Mouse (Mus musculus): ENCODE measurements around the gene Chd3. TPM values are rescaled to one million over a fixed set of nuclear protein-coding genes. Genes with fewer than 3 reads are reported as not detected.
"Not testable (repeated sequence)": the region's sequence is repeated elsewhere in the genome, so short reads cannot be mapped to it uniquely, and the experiment has no call there.

Gene Chd3
- polyA plus RNA-seq, 1 experiment from 2014 or later: 53.0 TPM

- WGBS: 94% methylated on average over 6 of the region's 6 CpGs
- Histone ChIP-seq H3K4me1 (replicated peaks; ENCODE audit: control insufficient read depth, insufficient read depth, low read length) (peaks cover 17% of the 10 kb centered on the region), H3K36me3 (ENCODE audit: control insufficient read depth, insufficient read depth, low read length) (no peaks in the 10 kb centered on the region; the same call in 1 of the 2 replicates), H3K4me3 (ENCODE audit: low read depth, low read length) (no peak overlapping the region), H3K9me3 (ENCODE audit: control insufficient read depth, low read length) (no peaks in the 10 kb centered on the region), H3K9ac (ENCODE audit: low read length) (no peak overlapping the region; the same call in 1 of the 2 replicates), H3K27ac (ENCODE audit: low read depth, low read length) (no peak overlapping the region), H3K27me3 (ENCODE audit: control insufficient read depth, insufficient read depth, low read length) (peaks cover 1% of the 10 kb centered on the region; the same call in 1 of the 2 replicates), H3K4me2 (ENCODE audit: low read depth, low read length, severe bottlenecking) (peak overlapping the region; percentile 87; the same call in 1 of the 2 replicates)
- DNase-seq (ENCODE audit: low spot score) (no peak), ATAC-seq (replicated peaks; ENCODE audit: low FRiP score) (no peak)
These were observed 47.6 kb downstream of the Chd3 start for GRCm38 (mm10) chr11:69321580-69321979.

DNA sequence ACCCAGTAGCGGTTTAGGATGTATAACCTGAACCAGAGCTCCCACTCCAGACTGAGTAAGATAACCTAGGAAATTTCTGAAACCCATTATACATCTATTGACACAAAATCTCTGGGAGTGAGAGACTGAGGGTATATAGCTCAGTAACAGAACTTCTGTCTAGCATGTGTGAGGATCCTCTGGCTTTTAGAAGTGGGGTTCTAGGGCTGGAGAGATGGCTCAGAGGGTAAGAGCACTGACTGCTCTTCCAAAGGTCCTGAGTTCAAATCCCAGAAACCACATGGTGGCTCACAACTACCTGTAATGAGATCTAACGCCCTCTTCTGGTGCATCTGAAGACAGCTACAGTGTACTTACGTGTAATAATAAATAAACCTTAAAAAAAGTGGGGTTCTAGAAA lies 51.2 kb downstream of the Chd3 start:
- 86% methylated on average over 3 of the region's 3 CpGs for WGBS
- DNase-seq (ENCODE audit: low spot score); H3K9me3 ChIP-seq (ENCODE audit: control insufficient read depth, low read length): not testable (repeated sequence)

GRCm38 (mm10) chr11:69316361-69316760 lies 52.8 kb downstream of the Chd3 start:
- ATAC-seq (replicated peaks; ENCODE audit: low FRiP score): no peak
- H3K4me2 ChIP-seq (ENCODE audit: low read depth, low read length, severe bottlenecking): no peak overlapping the region

More for the DNA sequence above, 51.2 kb downstream of the Chd3 start:
- not testable (repeated sequence) for H3K36me3 ChIP-seq (ENCODE audit: control insufficient read depth, insufficient read depth, low read length); H3K27ac ChIP-seq (ENCODE audit: low read depth, low read length); H3K4me3 ChIP-seq (ENCODE audit: low read depth, low read length); H3K27me3 ChIP-seq (ENCODE audit: control insufficient read depth, insufficient read depth, low read length); ATAC-seq (replicated peaks; ENCODE audit: low FRiP score); H3K4me2 ChIP-seq (ENCODE audit: low read depth, low read length, severe bottlenecking); H3K4me1 ChIP-seq (replicated peaks; ENCODE audit: control insufficient read depth, insufficient read depth, low read length); H3K9ac ChIP-seq (ENCODE audit: low read length)

DNA sequence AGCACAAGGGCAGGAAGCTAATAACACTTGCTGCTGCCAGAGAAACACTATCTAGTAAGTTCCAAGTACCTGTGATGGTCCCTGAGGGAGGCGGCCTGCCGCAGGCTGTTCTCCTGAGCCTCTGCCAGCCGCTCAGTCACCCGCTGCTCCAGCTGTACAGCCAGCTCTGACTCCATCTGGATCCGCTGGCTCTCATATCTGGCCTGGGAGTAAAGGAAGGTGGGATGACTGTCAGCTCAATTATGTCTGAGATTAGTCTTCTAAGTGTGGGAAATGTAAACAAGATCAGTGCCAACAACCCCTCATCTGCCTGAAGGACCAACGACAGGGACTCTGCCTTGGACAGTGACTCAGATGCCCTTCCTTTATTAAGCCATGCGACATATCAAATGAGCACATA lies 57.9 kb downstream of the Chd3 start:
- no peak overlapping the region for H3K27ac ChIP-seq (ENCODE audit: low read depth, low read length)

More at GRCm38 (mm10) chr11:69316361-69316760, 52.8 kb downstream of the Chd3 start:
- no peaks in the 10 kb centered on the region for H3K27me3 ChIP-seq (ENCODE audit: control insufficient read depth, insufficient read depth, low read length)
- DNase-seq (ENCODE audit: low spot score): no peak
- H3K27ac ChIP-seq (ENCODE audit: low read depth, low read length): no peak overlapping the region
- 98% methylated on average over 6 of the region's 6 CpGs for WGBS
- peaks cover 3% of the 10 kb centered on the region; the same call in 1 of the 2 replicates for H3K36me3 ChIP-seq (ENCODE audit: control insufficient read depth, insufficient read depth, low read length)
- H3K4me3 ChIP-seq (ENCODE audit: low read depth, low read length): no peak overlapping the region
- no peak overlapping the region for H3K9ac ChIP-seq (ENCODE audit: low read length)
- no peaks in the 10 kb centered on the region for H3K9me3 ChIP-seq (ENCODE audit: control insufficient read depth, low read length)
- no peaks in the 10 kb centered on the region for H3K4me1 ChIP-seq (replicated peaks; ENCODE audit: control insufficient read depth, insufficient read depth, low read length)

DNA sequence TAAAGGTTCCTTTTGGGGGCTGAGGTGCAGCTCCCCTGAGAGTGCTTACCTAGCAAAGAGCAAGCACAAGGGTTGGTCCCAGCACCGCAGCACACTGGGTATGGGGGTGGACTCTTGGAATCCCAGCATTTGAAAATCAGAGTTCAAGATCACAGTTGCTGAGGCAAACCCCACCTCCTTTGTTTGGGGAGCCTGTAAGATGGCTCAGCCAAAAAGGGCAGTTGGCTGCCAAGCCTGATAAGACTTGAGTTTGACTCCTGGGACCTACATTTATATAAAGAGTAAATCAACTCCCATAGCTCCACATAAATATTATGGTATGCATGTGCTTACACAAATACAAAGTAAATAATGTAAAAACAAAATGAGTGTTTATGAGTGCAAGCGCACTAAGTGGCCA lies 63.2 kb downstream of the Chd3 start:
- DNase-seq (ENCODE audit: low spot score): peak; percentile 36

More for the DNA sequence above, 57.9 kb downstream of the Chd3 start:
- no peak overlapping the region for H3K4me3 ChIP-seq (ENCODE audit: low read depth, low read length)
- peaks cover 17% of the 10 kb centered on the region for H3K36me3 ChIP-seq (ENCODE audit: control insufficient read depth, insufficient read depth, low read length)
- no peaks in the 10 kb centered on the region for H3K27me3 ChIP-seq (ENCODE audit: control insufficient read depth, insufficient read depth, low read length)
- DNase-seq (ENCODE audit: low spot score): no peak
- no peak for ATAC-seq (replicated peaks; ENCODE audit: low FRiP score)
- H3K9ac ChIP-seq (ENCODE audit: low read length): no peak overlapping the region
- H3K4me1 ChIP-seq (replicated peaks; ENCODE audit: control insufficient read depth, insufficient read depth, low read length): no peaks in the 10 kb centered on the region
- WGBS: 88% methylated on average over 7 of the region's 7 CpGs
- H3K9me3 ChIP-seq (ENCODE audit: control insufficient read depth, low read length): no peaks in the 10 kb centered on the region
- no peak overlapping the region for H3K4me2 ChIP-seq (ENCODE audit: low read depth, low read length, severe bottlenecking)

GRCm38 (mm10) chr11:69305291-69305690 lies 63.9 kb downstream of the Chd3 start:
- ATAC-seq (replicated peaks; ENCODE audit: low FRiP score): no peak
- Histone ChIP-seq H3K9me3 (ENCODE audit: control insufficient read depth, low read length) (no peaks in the 10 kb centered on the region), H3K4me2 (ENCODE audit: low read depth, low read length, severe bottlenecking) (no peak overlapping the region), H3K9ac (ENCODE audit: low read length) (no peak overlapping the region), H3K4me3 (ENCODE audit: low read depth, low read length) (no peak overlapping the region), H3K36me3 (ENCODE audit: control insufficient read depth, insufficient read depth, low read length) (peaks cover 17% of the 10 kb centered on the region), H3K4me1 (replicated peaks; ENCODE audit: control insufficient read depth, insufficient read depth, low read length) (no peaks in the 10 kb centered on the region), H3K27me3 (ENCODE audit: control insufficient read depth, insufficient read depth, low read length) (no peaks in the 10 kb centered on the region), H3K27ac (ENCODE audit: low read depth, low read length) (no peak overlapping the region)
- peak; percentile 10 for DNase-seq (ENCODE audit: low spot score)
- WGBS: 90% methylated on average over 9 of the region's 9 CpGs

More for the DNA sequence above, 63.2 kb downstream of the Chd3 start:
- H3K4me3 ChIP-seq (ENCODE audit: low read depth, low read length): no peak overlapping the region
- H3K9me3 ChIP-seq (ENCODE audit: control insufficient read depth, low read length): no peaks in the 10 kb centered on the region
- peaks cover 17% of the 10 kb centered on the region for H3K36me3 ChIP-seq (ENCODE audit: control insufficient read depth, insufficient read depth, low read length)
- no peaks in the 10 kb centered on the region for H3K27me3 ChIP-seq (ENCODE audit: control insufficient read depth, insufficient read depth, low read length)
- WGBS: 100% methylated on average over 2 of the region's 2 CpGs
- no peak overlapping the region for H3K27ac ChIP-seq (ENCODE audit: low read depth, low read length)
- no peaks in the 10 kb centered on the region for H3K4me1 ChIP-seq (replicated peaks; ENCODE audit: control insufficient read depth, insufficient read depth, low read length)
- no peak for ATAC-seq (replicated peaks; ENCODE audit: low FRiP score)
- no peak overlapping the region for H3K4me2 ChIP-seq (ENCODE audit: low read depth, low read length, severe bottlenecking)
- H3K9ac ChIP-seq (ENCODE audit: low read length): no peak overlapping the region

DNA sequence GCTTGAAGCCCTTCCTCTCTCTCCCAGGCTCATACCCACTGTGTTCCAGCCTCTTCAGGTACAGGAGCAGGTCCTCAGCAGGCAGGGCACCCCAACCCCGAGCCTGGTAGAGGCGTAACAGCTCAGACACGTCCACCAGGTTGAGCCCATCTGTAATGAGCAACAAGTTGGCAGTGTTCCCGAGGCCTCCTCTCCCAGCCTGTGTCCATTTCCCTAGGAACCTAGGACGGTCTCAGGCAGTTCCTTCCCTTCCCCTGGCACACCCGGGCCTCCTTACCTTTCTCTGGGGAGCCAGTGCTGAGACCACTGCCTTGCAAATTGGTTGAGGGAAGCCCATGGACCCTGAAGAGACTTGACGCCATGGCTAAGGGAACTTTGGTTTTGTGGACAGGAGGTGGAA lies 66.4 kb downstream of the Chd3 start:
- no peaks in the 10 kb centered on the region for H3K4me1 ChIP-seq (replicated peaks; ENCODE audit: control insufficient read depth, insufficient read depth, low read length)
- 89% methylated on average over 7 of the region's 7 CpGs for WGBS
- ATAC-seq (replicated peaks; ENCODE audit: low FRiP score) (no peak), DNase-seq (ENCODE audit: low spot score) (no peak)
- no peaks in the 10 kb centered on the region for H3K9me3 ChIP-seq (ENCODE audit: control insufficient read depth, low read length)
- peaks cover 11% of the 10 kb centered on the region for H3K36me3 ChIP-seq (ENCODE audit: control insufficient read depth, insufficient read depth, low read length)
- H3K27me3 ChIP-seq (ENCODE audit: control insufficient read depth, insufficient read depth, low read length): no peaks in the 10 kb centered on the region
- no peak overlapping the region for H3K4me2 ChIP-seq (ENCODE audit: low read depth, low read length, severe bottlenecking)
- no peak overlapping the region for H3K9ac ChIP-seq (ENCODE audit: low read length)
- no peak overlapping the region for H3K4me3 ChIP-seq (ENCODE audit: low read depth, low read length)
- H3K27ac ChIP-seq (ENCODE audit: low read depth, low read length): no peak overlapping the region

- WGBS: 68% methylated on average over 7 of the region's 7 CpGs
- H3K36me3 ChIP-seq (ENCODE audit: control insufficient read depth, insufficient read depth, low read length): peaks cover 3% of the 10 kb centered on the region; the same call in 1 of the 2 replicates
- ATAC-seq (replicated peaks; ENCODE audit: low FRiP score): no peak
These were observed 71.0 kb downstream of the Chd3 start for GRCm38 (mm10) chr11:69298231-69298630.

GRCm38 (mm10) chr11:69297799-69298198 lies 71.4 kb downstream of the Chd3 start:
- Histone ChIP-seq H3K27ac (ENCODE audit: low read depth, low read length) (no peak overlapping the region), H3K27me3 (ENCODE audit: control insufficient read depth, insufficient read depth, low read length) (no peaks in the 10 kb centered on the region), H3K4me1 (replicated peaks; ENCODE audit: control insufficient read depth, insufficient read depth, low read length) (no peaks in the 10 kb centered on the region), H3K36me3 (ENCODE audit: control insufficient read depth, insufficient read depth, low read length) (peaks cover 3% of the 10 kb centered on the region; the same call in 1 of the 2 replicates), H3K9me3 (ENCODE audit: control insufficient read depth, low read length) (no peaks in the 10 kb centered on the region), H3K9ac (ENCODE audit: low read length) (no peak overlapping the region), H3K4me3 (ENCODE audit: low read depth, low read length) (no peak overlapping the region), H3K4me2 (ENCODE audit: low read depth, low read length, severe bottlenecking) (no peak overlapping the region)
- no peak for DNase-seq (ENCODE audit: low spot score)
- 91% methylated on average over 2 of the region's 2 CpGs for WGBS
- no peak for ATAC-seq (replicated peaks; ENCODE audit: low FRiP score)

More at GRCm38 (mm10) chr11:69298231-69298630, 71.0 kb downstream of the Chd3 start:
- Histone ChIP-seq H3K27ac (ENCODE audit: low read depth, low read length) (no peak overlapping the region), H3K9me3 (ENCODE audit: control insufficient read depth, low read length) (no peaks in the 10 kb centered on the region), H3K9ac (ENCODE audit: low read length) (no peak overlapping the region), H3K4me1 (replicated peaks; ENCODE audit: control insufficient read depth, insufficient read depth, low read length) (no peaks in the 10 kb centered on the region), H3K4me2 (ENCODE audit: low read depth, low read length, severe bottlenecking) (no peak overlapping the region), H3K4me3 (ENCODE audit: low read depth, low read length) (no peak overlapping the region), H3K27me3 (ENCODE audit: control insufficient read depth, insufficient read depth, low read length) (no peaks in the 10 kb centered on the region)
- no peak for DNase-seq (ENCODE audit: low spot score)
